ENCODE assay signal across 9 mouse cellular contexts in the genomic region with DNA sequence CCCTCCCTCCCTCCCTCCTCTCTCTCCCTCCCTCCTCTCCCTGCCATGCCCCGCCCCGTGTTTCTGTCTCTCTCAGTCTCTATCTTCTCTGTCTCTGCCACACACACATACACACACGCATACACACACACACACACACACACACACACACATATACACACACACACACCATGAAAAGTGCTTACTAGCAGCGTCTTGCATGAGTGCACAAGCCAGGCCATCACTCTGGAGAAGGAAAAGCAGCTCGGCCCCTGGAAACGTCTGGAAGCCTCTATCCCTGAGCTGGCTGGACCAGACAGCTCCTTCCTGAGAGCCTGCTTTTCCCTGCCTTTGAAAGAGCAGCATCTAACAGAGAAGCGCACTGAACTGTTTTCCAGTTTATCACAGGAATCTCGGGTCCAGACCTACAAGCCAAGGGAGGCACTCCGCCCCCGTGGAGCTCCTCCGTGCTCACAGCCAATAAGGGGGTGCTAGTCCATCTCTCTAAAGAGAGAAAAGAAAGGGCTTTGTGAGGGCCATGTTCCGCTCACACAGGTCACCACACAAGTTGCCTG. TPM values are rescaled to one million over a fixed set of nuclear protein-coding genes. Genes with fewer than 3 reads are reported as not detected.
DNase-seq lines count a peak whose midpoint lies in the region; ATAC-seq lines count a peak whose summit lies in the region.
"Had no signal": no experiment of that assay in that cellular context is flagged by ENCODE, and none has a peak within 500 bp of the region (broad histone marks: within the 10 kb centered on the region; RNA-seq: fewer than 3 reads in every experiment).

No protein-coding gene starts in this region.

- ATAC-seq in heart, embryonic 16.5 days (replicated peaks; ENCODE audit: extremely low read depth, insufficient read depth, low FRiP score) = peak; percentile 35
- ATAC-seq in midbrain, embryonic 13.5 days = 0 out of 2 replicates have a peak, but pooled peaks have one; percentile 30
- no peak for ATAC-seq in monocyte, adult 5-6 weeks (replicated peaks; ENCODE audit: insufficient number of reproducible peaks, low FRiP score, low TSS enrichment, poor library complexity, severe bottlenecking)

- DNase-seq in ZHBTc4 (ENCODE audit: low read depth, low spot score) = peak; percentile 32
- DNase-seq in cerebellum, postnatal 14 days = peak; percentile 51 to 59
- peak; percentile 72 to 76 for DNase-seq in kidney, postnatal 36 days
- no peak for DNase-seq in thymus, postnatal 36 days
- no peak for DNase-seq in left cerebral cortex, adult 9 months (ENCODE audit: low spot score in 2 of 2)

- H3K9ac ChIP-seq in heart, embryonic 16.5 days (ENCODE audit: low read length) = no peak overlapping the region
- no peak overlapping the region for H3K9ac ChIP-seq in midbrain, embryonic 13.5 days (replicated peaks)

- peaks cover 18% of the 10 kb centered on the region for H3K4me1 ChIP-seq in heart, embryonic 16.5 days (ENCODE audit: control insufficient read depth, insufficient read depth, low read length)
- peaks cover 18% of the 10 kb centered on the region for H3K4me1 ChIP-seq in midbrain, embryonic 13.5 days (replicated peaks)

- H3K4me2 ChIP-seq in heart, embryonic 16.5 days (ENCODE audit: low read depth, low read length) = peak overlapping the region; percentile 61
- peak overlapping the region; percentile 27; the same call in 1 of the 2 replicates for H3K4me2 ChIP-seq in midbrain, embryonic 13.5 days (replicated peaks)

- H3K4me3 ChIP-seq in heart, embryonic 16.5 days (ENCODE audit: low read length) = peak overlapping the region; percentile 24; the same call in 1 of the 2 replicates
- no peak overlapping the region for H3K4me3 ChIP-seq in midbrain, embryonic 13.5 days (replicated peaks)

- no peaks in the 10 kb centered on the region for H3K36me3 ChIP-seq in heart, embryonic 16.5 days (ENCODE audit: control insufficient read depth, insufficient read depth)
- no peaks in the 10 kb centered on the region for H3K36me3 ChIP-seq in midbrain, embryonic 13.5 days

- no peaks in the 10 kb centered on the region for H3K27me3 ChIP-seq in heart, embryonic 16.5 days (ENCODE audit: control insufficient read depth, insufficient read depth, low read length)
- H3K27me3 ChIP-seq in midbrain, embryonic 13.5 days = peaks cover 9% of the 10 kb centered on the region; the same call in 1 of the 2 replicates

- WGBS in heart, embryonic 16.5 days = 22% methylated on average over 12 of the region's 12 CpGs
- 18% methylated on average over 12 of the region's 12 CpGs for WGBS in midbrain, embryonic 13.5 days

- H3K9me3 ChIP-seq in heart, embryonic 16.5 days (replicated peaks; ENCODE audit: control insufficient read depth, low read length) = no peaks in the 10 kb centered on the region
- no peaks in the 10 kb centered on the region for H3K9me3 ChIP-seq in midbrain, embryonic 13.5 days

- no peak overlapping the region for H3K27ac ChIP-seq in heart, embryonic 16.5 days (ENCODE audit: low read length)
- no peak overlapping the region for H3K27ac ChIP-seq in midbrain, embryonic 13.5 days
- H3K27ac ChIP-seq: macrophage had no signal

RNA-seq across cellular contexts. Expression of gene Arid1b, which starts 47.6 kb away (rescaled TPM):
- polyA plus RNA-seq in heart, embryonic 16.5 days (2015; fragmentation: Nextera tagmentation; extraction: Ambion mirVana) = 7.1 TPM in 2 replicates
- 14.0 and 14.8 TPM in 2 replicates for polyA plus RNA-seq in midbrain, embryonic 13.5 days (2015; fragmentation: Nextera tagmentation; extraction: Ambion mirVana)
- 15.9 to 37.8 TPM (median 20.9 TPM) in 3 replicates for total RNA-seq in monocyte, adult 5-6 weeks (2017)

Comparison
In these comparisons a context has a peak if more than half of its experiments do, and no peak if none do; other contexts are left out.
1. DNase-seq: peak in ZHBTc4 (single experiment), cerebellum, postnatal 14 days (2 of 2) and kidney, postnatal 36 days (2 of 2); none in thymus, postnatal 36 days (0 of 2) and left cerebral cortex, adult 9 months (0 of 2).